Mouse (Mus musculus): ENCODE results near the gene Arrdc3. TPM values are rescaled to one million over a fixed set of nuclear protein-coding genes. Genes with fewer than 3 reads are reported as not detected.
"Not testable (repeated sequence)": the region's sequence is repeated elsewhere in the genome, so short reads cannot be mapped to it uniquely, and the experiment has no call there.

Arrdc3 gene
- total RNA-seq (2021): 100 to 1,000 TPM in 1 of 2 experiments, 10 to 100 TPM in 1; 59.6 to 136 TPM
- long read RNA-seq, experiment 1, full-length matches to known transcripts: 64 of 72 reads
- long read RNA-seq, experiment 1, partial matches to known transcripts: 4 of 72 reads
- long read RNA-seq, experiment 1, other reads (novel, unspliced or antisense): 4 of 72 reads
- long read RNA-seq, experiment 2, full-length matches to known transcripts: 151 of 189 reads
- long read RNA-seq, experiment 2, partial matches to known transcripts: 30 of 189 reads
- long read RNA-seq, experiment 2, other reads (novel, unspliced or antisense): 8 of 189 reads

DNA sequence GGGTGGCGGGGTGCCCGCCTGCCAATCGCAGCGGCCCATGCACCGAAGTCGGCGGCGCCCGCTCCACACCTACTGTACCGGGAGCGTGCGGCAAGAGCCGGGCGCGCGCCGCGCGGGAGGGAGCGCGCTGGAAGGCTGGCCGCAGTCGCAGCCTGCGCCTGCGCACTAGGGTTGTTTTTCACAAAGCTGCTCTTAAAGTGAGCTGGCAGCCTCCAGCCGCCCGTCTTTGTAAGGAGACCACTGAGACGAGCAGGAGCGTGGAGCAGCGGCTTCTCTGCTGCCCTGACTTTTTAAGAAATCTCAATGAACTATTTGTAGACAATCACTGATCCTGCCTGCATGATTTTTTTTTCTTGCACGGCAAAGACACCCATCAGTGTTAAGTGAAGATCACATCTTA lies at the start of gene Arrdc3:
TSS of gene Arrdc3 (plus strand) at position 195 of the 400 bp plus-strand sequence.
- DNase-seq (ENCODE audit: low spot score in 2 of 2): peak; percentile 97 to 99

- peak; percentile 75 to 82 for DNase-seq (ENCODE audit: low spot score in 2 of 2)
Observed at GRCm38 (mm10) chr13:80862215-80862614, 21.0 kb upstream of the Arrdc3 start.

- DNase-seq (ENCODE audit: low spot score in 2 of 2): no peak
Observed at GRCm38 (mm10) chr13:80864195-80864594, 19.0 kb upstream of the Arrdc3 start.

- DNase-seq (ENCODE audit: low spot score in 2 of 2): no peak
Observed at GRCm38 (mm10) chr13:80875126-80875525, 8.1 kb upstream of the Arrdc3 start.

DNA sequence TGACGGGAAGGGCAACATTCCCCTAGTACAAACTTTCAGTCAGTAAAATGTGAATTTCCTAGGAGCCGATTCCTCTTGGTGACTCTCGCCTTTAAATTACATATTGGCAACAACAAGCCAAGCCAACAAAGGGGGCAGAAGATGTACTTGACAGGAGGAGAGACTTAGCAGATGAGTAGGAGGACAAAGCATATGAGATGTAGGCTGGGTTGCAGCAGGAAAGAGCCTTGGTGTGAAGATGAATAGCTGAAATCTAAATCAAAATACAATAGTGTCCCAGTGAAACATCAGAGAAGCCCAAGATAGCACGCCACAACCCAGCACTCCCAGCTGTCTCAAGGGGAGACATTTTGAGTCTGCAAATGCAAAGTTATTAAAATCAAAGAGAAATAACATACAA lies 2.4 kb upstream of the Arrdc3 start:
- no peak for DNase-seq (ENCODE audit: low spot score in 2 of 2)

DNA sequence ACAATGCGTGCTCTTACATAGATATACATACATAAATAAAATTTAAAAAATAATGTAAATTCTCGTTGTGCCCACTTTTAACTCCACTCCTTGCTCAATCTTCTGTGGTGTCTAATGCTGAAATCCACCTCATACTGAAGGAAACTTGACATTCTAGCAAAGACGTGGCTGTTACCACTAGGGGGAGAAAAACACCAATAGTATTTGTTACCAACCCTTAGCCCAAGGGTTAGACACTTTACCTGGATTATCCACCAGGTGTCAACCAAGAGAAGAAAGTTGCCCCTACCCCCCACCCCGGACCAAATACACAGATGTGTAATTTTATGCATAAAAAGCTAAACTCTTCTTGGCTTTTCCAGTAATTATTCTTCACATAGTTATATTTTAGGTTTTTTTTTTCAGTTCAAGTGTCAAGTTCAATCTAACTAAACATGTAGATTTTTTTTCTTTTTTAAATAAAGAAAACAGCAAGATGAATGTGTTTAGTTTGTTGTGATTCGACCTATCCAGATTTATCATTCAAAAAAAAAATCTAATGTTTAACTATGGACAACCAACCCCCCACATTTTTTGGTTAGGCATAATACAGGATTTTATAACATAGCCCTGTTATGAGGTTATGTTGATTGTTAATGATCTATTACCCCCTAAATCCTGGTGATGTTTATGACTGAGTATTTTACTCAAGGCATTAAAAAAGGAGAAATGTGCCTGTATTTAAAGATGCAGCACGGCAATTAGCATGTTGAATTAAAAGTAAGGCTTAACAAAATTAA lies 1.3 kb upstream of the Arrdc3 start:
- DNase-seq (ENCODE audit: low spot score in 2 of 2): no peak

DNA sequence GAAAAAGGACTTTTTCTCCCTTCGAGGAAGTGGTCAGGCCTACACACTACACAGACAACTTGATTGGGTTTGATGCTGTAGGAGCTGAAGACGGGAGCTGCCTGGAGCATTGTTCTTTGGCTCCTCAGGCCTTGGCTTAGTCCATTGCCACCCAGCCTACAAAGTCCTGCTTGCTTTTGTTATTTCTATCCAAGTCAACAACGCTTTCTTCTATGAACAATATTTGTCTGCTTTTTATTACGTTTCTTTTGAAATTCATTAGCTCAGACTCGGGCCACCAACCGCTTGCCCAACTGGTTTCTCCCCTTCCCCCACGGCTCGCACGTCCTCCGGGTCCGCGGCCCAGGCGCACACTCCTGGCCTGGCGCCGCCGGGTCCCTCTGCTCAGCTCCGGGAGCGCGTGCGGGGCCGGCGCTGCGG lies 458 bp upstream of the Arrdc3 start:
- peak in 1 of 2 experiments; percentile 73 for DNase-seq (ENCODE audit: low spot score in 2 of 2)

GRCm38 (mm10) chr13:80883649-80884376 lies 629 bp downstream of the Arrdc3 start:
- DNase-seq (ENCODE audit: low spot score in 2 of 2): no peak

- DNase-seq (ENCODE audit: low spot score in 2 of 2): no peak
Observed at GRCm38 (mm10) chr13:80884377-80884983, 1.3 kb downstream of the Arrdc3 start.

DNA sequence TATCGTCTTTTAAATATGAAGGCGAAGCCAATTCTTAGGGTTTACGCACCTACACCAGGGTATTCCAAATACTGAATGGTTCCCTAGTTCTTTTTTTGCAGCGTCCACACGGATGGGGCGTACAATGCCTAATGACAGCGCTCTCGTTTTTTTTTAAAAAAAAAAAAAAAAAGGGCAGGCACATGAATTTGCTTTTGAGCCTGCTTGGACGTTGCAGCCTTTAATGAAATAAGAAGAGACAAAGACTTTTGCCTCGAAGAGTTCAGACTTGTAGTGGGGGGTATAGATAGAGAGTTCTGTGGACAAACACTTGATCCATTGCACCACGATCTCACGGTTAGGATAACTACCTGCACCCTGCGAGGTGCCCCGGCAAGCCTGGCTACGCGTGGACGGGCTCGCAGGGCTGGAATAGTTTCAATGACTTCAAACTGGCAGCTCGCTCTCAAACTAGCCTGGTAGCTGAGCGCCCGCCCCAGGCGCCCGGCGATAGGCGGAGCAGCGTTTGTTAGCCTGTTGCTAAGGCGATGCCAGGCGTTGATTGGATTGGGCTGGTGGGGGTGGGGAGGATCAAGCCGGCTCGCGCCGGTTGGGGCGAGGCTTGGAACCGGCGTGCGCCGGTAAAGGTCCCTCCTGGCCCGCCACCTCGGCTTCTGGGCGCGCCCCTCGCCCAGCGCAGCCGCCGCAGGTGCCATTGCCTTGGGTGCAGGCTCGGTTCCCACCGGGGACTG lies 2.1 kb downstream of the Arrdc3 start:
- DNase-seq (ENCODE audit: low spot score in 2 of 2): peak; percentile 85 to 89

DNA sequence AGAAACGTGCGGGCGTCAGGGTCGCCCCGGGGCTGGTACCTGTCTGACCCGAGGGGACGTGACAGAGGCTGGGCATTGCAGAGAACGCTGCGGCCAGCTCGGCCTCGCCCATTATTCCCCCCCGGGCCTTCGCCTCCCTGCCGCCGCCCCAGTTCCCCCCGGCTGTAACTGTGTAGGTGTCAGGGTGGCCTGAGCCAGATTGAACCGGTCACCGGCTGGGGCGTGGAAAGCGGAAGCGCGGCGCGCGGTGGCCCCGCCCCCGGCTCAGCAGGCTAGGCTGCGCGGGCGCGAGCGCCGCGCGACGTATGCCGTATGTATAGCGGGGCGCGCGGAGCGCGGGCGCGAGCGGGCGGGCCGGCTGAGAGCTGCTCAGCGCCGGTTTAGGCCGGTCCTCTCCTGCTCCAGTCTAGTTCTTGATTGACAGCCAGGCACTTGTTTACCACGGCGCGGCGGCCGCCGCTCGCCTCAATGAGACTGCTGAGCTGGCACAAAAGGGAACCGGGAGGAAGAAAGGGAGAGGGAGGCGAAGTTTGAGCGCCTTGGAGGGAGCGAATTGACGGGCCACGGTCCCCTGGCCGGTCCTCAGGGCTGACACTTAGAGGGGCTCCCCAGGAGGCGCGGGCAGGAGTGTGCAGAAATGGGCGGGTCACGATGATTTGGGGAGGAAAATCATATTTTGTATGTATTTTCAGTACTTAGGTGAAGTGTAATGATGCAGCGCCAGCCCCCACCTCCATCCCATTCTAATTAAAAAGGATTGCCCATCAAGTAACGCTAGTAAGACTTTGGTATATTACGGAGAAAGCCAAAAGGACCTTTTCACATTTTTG lies 2.9 kb downstream of the Arrdc3 start:
- peak; percentile 87 to 91 for DNase-seq (ENCODE audit: low spot score in 2 of 2)

DNA sequence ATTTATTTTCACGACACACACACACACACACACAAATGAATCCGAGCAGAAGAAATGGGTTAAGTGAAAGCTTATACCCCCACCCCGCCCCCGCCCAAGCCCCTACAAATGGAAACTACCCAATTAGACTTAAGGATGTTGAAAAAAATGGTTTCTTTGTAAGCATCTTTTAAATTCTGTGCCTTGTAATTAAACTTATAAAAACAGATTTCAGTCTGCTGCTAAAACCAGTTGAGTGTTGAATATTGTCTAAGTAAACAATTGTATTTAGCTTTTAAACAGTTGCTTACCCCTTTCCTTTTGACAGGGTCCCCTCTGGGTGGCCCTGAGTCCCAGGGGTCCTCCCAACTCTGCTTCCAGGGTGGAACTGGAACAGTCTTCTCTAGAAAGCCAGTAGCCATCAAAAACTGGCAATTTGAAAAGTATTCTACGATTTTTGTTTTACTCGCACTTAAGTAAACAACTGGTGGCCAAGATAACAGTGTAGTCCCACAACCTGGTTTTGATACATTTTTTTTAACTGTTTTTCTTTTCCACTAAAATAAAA lies 3.6 kb downstream of the Arrdc3 start:
- no peak for DNase-seq (ENCODE audit: low spot score in 2 of 2)

DNA sequence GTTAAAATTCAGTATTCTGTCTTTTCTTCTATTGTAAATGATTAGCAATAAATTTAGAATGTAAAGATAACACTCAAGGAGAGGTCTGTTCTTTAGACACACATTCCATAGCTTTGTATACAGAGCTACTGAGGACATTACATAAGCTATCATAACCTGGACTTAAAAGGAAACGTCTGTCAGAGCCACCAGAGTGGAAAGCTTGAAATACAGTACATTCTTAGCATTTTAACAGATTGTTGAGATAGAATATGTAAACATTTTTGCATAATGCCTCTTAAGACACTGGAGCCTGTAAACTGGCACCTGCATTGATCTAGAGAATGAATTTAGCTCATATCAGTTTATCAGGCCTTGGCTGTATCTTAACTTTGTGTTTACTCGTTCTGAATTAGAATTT lies 4.7 kb downstream of the Arrdc3 start:
- DNase-seq (ENCODE audit: low spot score in 2 of 2): no peak

GRCm38 (mm10) chr13:80894928-80895327 lies 11.7 kb downstream of the Arrdc3 start:
- not testable (repeated sequence) for DNase-seq (ENCODE audit: low spot score in 2 of 2)

DNA sequence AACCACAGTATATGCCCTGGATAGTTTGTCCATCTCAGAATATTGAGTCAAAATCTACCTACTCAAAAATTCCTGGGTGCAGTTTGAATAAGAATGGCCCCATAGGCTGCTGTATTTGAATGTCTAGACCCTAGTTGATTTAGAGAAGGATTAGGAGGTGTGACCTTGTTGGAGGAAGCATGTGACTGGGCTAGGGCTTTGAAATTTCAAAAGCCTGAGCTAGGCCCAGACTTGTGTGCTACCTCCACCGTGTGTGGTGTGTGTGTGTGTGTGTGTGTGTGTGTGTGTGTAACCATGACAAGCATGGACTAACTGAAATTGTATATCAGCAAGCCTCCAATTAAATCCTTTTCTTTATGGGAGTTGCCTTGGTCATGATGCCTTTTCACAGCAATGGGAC lies 14.2 kb downstream of the Arrdc3 start:
- DNase-seq (ENCODE audit: low spot score in 2 of 2): no peak

DNA sequence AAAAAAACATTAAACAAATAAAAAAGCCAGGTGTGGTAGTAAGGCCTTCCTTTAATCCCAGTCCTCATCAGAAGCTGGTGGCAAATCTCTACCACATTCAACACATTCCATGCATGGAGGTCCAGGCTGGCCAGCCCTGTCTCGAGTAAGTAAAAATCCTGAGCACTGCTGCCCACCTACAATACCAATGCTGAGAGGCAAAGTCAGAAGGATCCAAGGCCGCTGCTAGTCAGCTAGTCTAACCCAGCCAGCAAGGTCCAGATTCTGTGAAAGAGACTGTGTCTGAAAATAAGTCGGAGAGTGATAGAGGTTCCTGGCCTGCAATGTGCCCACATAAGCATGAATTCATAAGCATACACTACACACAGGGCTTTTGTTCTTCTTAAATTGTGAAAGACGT lies 14.9 kb downstream of the Arrdc3 start:
- DNase-seq (ENCODE audit: low spot score in 2 of 2): no peak

- no peak for DNase-seq (ENCODE audit: low spot score in 2 of 2)
Observed at GRCm38 (mm10) chr13:80899435-80900029, 16.3 kb downstream of the Arrdc3 start.

- no peak for DNase-seq (ENCODE audit: low spot score in 2 of 2)
Observed at GRCm38 (mm10) chr13:80901432-80901831, 18.2 kb downstream of the Arrdc3 start.

DNA sequence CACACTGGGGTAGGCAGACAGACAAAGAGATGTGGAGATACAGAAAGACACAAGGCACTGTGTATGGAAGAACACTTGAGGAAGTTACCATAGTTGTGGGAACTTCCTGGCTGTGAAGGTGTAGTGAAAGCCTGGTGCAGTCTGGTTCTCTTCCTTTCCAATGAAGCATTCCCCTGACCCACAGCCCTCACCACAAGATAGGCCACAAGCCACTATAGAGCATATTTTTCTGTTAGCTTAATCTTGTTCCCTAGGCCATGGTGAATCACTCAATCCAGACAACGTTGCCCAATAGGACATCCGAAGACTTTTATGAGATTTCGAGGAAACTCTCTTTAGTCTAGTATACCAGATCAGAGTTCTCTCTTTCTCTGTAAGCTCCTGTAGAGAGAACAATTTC lies 19.6 kb downstream of the Arrdc3 start:
- no peak for DNase-seq (ENCODE audit: low spot score in 2 of 2)

Measured in adrenal gland, adult 18-20 months (tissue).